Mouse (Mus musculus) WW6 (cell line): ENCODE measurements around the gene Mdh1.
"Not testable (repeated sequence)": the region's sequence is repeated elsewhere in the genome, so short reads cannot be mapped to it uniquely, and the experiment has no call there.

Experiments
- DNase-seq: peaks from one replicate; pipeline ENCODE4 v3.0.0-alpha.2; 2013; ENCODE audit warnings: low read depth, low spot score

Mdh1 gene

GRCm38 (mm10) chr11:21545951-21546350, 26.2 kb downstream of the Mdh1 start:
- DNase-seq = no peak

GRCm38 (mm10) chr11:21545021-21545420, 27.1 kb downstream of the Mdh1 start:
- no peak for DNase-seq

- no peak for DNase-seq
Measured at GRCm38 (mm10) chr11:21542731-21543130, 29.4 kb downstream of the Mdh1 start.

- DNase-seq = no peak
Measured at GRCm38 (mm10) chr11:21540622-21541021, 31.5 kb downstream of the Mdh1 start.

GRCm38 (mm10) chr11:21540072-21540471, 32.1 kb downstream of the Mdh1 start:
- DNase-seq = no peak

- not testable (repeated sequence) for DNase-seq
Measured at GRCm38 (mm10) chr11:21530856-21531255, 41.3 kb downstream of the Mdh1 start.

- DNase-seq = no peak
Measured at GRCm38 (mm10) chr11:21528676-21529394, 43.3 kb downstream of the Mdh1 start.

- DNase-seq = no peak
Measured at GRCm38 (mm10) chr11:21517726-21518125, 54.4 kb downstream of the Mdh1 start.

- not testable (repeated sequence) for DNase-seq
Measured at GRCm38 (mm10) chr11:21516396-21516795, 55.8 kb downstream of the Mdh1 start.

GRCm38 (mm10) chr11:21510577-21510976, 61.6 kb downstream of the Mdh1 start:
- DNase-seq = not testable (repeated sequence)

GRCm38 (mm10) chr11:21508713-21509112, 63.5 kb downstream of the Mdh1 start:
- DNase-seq = not testable (repeated sequence)

- DNase-seq = not testable (repeated sequence)
Measured at GRCm38 (mm10) chr11:21507073-21507472, 65.1 kb downstream of the Mdh1 start.
